Mouse (Mus musculus) heart, postnatal 0 days (tissue): Measurements from ENCODE around the gene Rtp1.
A peak's percentile ranks its signal among the peaks of the same experiment; 100 is the strongest.

ENCODE experiments used
- CTCF ChIP-seq: IDR thresholded peaks from 2 replicates; pipeline ENCODE4 v1.5.1; 2016; ENCODE audit warnings: antibody characterized with exemption, control low read depth, low read depth
- EP300 ChIP-seq: IDR thresholded peaks from 2 replicates; pipeline ENCODE4 v1.6.1; 2016; ENCODE audit warnings: antibody characterized with exemption, low read depth

GRCm38 (mm10) chr16:23403008-23403755 lies 25.8 kb upstream of the Rtp1 start:
- no peak for TF ChIP-seq EP300
- peak; percentile 85 for TF ChIP-seq CTCF
